Mouse (Mus musculus) midbrain, postnatal 0 days (tissue): ENCODE results near the gene Adgrl2. TPM values are rescaled to one million over a fixed set of nuclear protein-coding genes. Genes with fewer than 3 reads are reported as not detected.

Source experiments
- ATAC-seq: fragments of 200-750 bp; cut with Nextera tagmentation; 2 replicates; pipeline ENCODE4 v1.8.0; 2017; ENCODE audit warnings: moderate number of reproducible peaks, mild to moderate bottlenecking, moderate TSS enrichment, moderate library complexity; ENCODE audit not compliant: low FRiP score
- DNase-seq: peaks from one replicate; pipeline ENCODE4 v3.0.0-alpha.2; 2015; ENCODE audit warnings: low spot score
- H3K27ac ChIP-seq: fragments of 300-500 bp; sonication (generic); 2 replicates; pipeline ENCODE4 v1.5.1; 2014; ENCODE audit warnings: low read depth, mild to moderate bottlenecking, low read length, mixed read lengths
- H3K27me3 ChIP-seq: fragments of 300-500 bp; sonication (generic); 2 replicates; pipeline ENCODE4 v1.6.1; 2014; ENCODE audit warnings: low read length, control low read depth, mixed read lengths; ENCODE audit not compliant: insufficient read depth
- H3K36me3 ChIP-seq: fragments of 300-500 bp; sonication (generic); 2 replicates; pipeline ENCODE4 v1.6.1; 2014; ENCODE audit warnings: low read length, control low read depth, mixed read lengths; ENCODE audit not compliant: insufficient read depth
- H3K4me1 ChIP-seq: fragments of 300-500 bp; sonication (generic); 2 replicates; pipeline ENCODE4 v1.6.1; 2014; ENCODE audit warnings: mild to moderate bottlenecking, control low read depth, antibody characterized with exemption, low read length, mixed read lengths; ENCODE audit not compliant: insufficient read depth
- H3K4me2 ChIP-seq: fragments of 300-500 bp; sonication (generic); 2 replicates; pipeline ENCODE4 v1.6.1; 2014; ENCODE audit warnings: low read depth, mild to moderate bottlenecking, low read length, mixed read lengths; ENCODE audit not compliant: poor library complexity, severe bottlenecking
- H3K4me3 ChIP-seq: fragments of 300-500 bp; sonication (generic); 2 replicates; pipeline ENCODE4 v1.5.1; 2014; ENCODE audit warnings: low read depth, mild to moderate bottlenecking, low read length, moderate library complexity
- H3K9ac ChIP-seq: fragments of 300-500 bp; sonication (generic); replicated peaks from 2 replicates; pipeline ENCODE4 v1.6.1; 2014; ENCODE audit warnings: mild to moderate bottlenecking, low read length, moderate library complexity, mixed read lengths; ENCODE audit not compliant: poor library complexity, severe bottlenecking
- H3K9me3 ChIP-seq: fragments of 300-500 bp; sonication (generic); 2 replicates; pipeline ENCODE4 v1.6.1; 2016; ENCODE audit warnings: low read length, control low read depth
- CTCF ChIP-seq: IDR thresholded peaks from 2 replicates; pipeline ENCODE4 v1.5.1; 2016; ENCODE audit warnings: antibody characterized with exemption, mild to moderate bottlenecking
- WGBS: fragments of 180-500 bp; shearing (Covaris S2); extraction: QIAGEN DNeasy Blood & Tissue Kit; methylation state at CpG from one replicate; pipeline ENCODE4 v1.1.7; 2014; 5-methylcytosine and 5-hydroxymethylcytosine counted together
- polyA plus RNA-seq: library from polyadenylated mRNA; unstranded; fragments of >200 nt; fragmentation: Nextera tagmentation; extraction: Ambion mirVana; gene quantifications from 2 replicates; pipeline ENCODE4 v1.2.1, GENCODE M21; 2015
- total RNA-seq: library from RNA; depleted of rRNA; stranded (reverse); fragments of >200 nt; gene quantifications from 2 replicates; pipeline ENCODE4 v1.2.3, GENCODE M21; 2014

Gene Adgrl2
- total and polyA plus RNA-seq, 2 experiments from 2014 or later = 92.9 to 102 TPM

- Histone ChIP-seq H3K4me3 (no peak overlapping the region), H3K27me3 (no peaks in the 10 kb centered on the region), H3K9me3 (no peaks in the 10 kb centered on the region), H3K27ac (no peak overlapping the region), H3K9ac (no peak overlapping the region), H3K4me1 (no peaks in the 10 kb centered on the region; the same call in 1 of the 2 replicates), H3K4me2 (no peak overlapping the region), H3K36me3 (no peaks in the 10 kb centered on the region)
- no peak for TF ChIP-seq CTCF
- DNase-seq (no peak), ATAC-seq (no peak)
- WGBS = 81% methylated on average over 13 of the region's 13 CpGs
These were observed 94.8 kb downstream of the Adgrl2 start for GRCm38 (mm10) chr3:148895396-148896109.

GRCm38 (mm10) chr3:148894867-148895266, 95.5 kb downstream of the Adgrl2 start:
- no peak overlapping the region for H3K4me3 ChIP-seq
- ATAC-seq (no peak), DNase-seq (no peak)
- H3K36me3 ChIP-seq = no peaks in the 10 kb centered on the region
- no peak for TF ChIP-seq CTCF
- no peak overlapping the region for H3K27ac ChIP-seq
- 71% methylated on average over 8 of the region's 8 CpGs for WGBS
- no peaks in the 10 kb centered on the region for H3K27me3 ChIP-seq
- no peak overlapping the region for H3K4me2 ChIP-seq
- H3K4me1 ChIP-seq = no peaks in the 10 kb centered on the region; the same call in 1 of the 2 replicates
- no peaks in the 10 kb centered on the region for H3K9me3 ChIP-seq
- H3K9ac ChIP-seq = no peak overlapping the region

GRCm38 (mm10) chr3:148887902-148888301, 102.5 kb downstream of the Adgrl2 start:
- Histone ChIP-seq H3K4me2 (no peak overlapping the region), H3K4me3 (no peak overlapping the region), H3K27ac (no peak overlapping the region), H3K4me1 (no peaks in the 10 kb centered on the region), H3K9ac (no peak overlapping the region), H3K9me3 (no peaks in the 10 kb centered on the region), H3K36me3 (no peaks in the 10 kb centered on the region), H3K27me3 (no peaks in the 10 kb centered on the region)
- 82% methylated on average over 5 of the region's 5 CpGs for WGBS
- ATAC-seq = no peak
- DNase-seq = no peak
- no peak for TF ChIP-seq CTCF

- DNase-seq (no peak), ATAC-seq (no peak)
- Histone ChIP-seq H3K36me3 (no peaks in the 10 kb centered on the region), H3K4me1 (no peaks in the 10 kb centered on the region), H3K4me2 (no peak overlapping the region), H3K9ac (no peak overlapping the region), H3K27me3 (no peaks in the 10 kb centered on the region), H3K27ac (no peak overlapping the region), H3K9me3 (no peaks in the 10 kb centered on the region), H3K4me3 (no peak overlapping the region)
- WGBS = 83% methylated on average over 4 of the region's 4 CpGs
- TF ChIP-seq CTCF = no peak
These were observed 103.4 kb downstream of the Adgrl2 start for GRCm38 (mm10) chr3:148886956-148887355.

GRCm38 (mm10) chr3:148885980-148886668, 104.2 kb downstream of the Adgrl2 start:
- TF ChIP-seq CTCF = no peak
- Histone ChIP-seq H3K36me3 (no peaks in the 10 kb centered on the region), H3K27ac (no peak overlapping the region), H3K4me2 (no peak overlapping the region), H3K27me3 (no peaks in the 10 kb centered on the region), H3K4me3 (no peak overlapping the region), H3K4me1 (no peaks in the 10 kb centered on the region), H3K9ac (no peak overlapping the region), H3K9me3 (no peaks in the 10 kb centered on the region)
- ATAC-seq (no peak), DNase-seq (no peak)
- 87% methylated on average over 8 of the region's 8 CpGs for WGBS

- 82% methylated on average over 4 of the region's 4 CpGs for WGBS
- no peaks in the 10 kb centered on the region for H3K27me3 ChIP-seq
- no peak overlapping the region for H3K4me3 ChIP-seq
- H3K9me3 ChIP-seq = no peaks in the 10 kb centered on the region
- H3K36me3 ChIP-seq = no peaks in the 10 kb centered on the region
- TF ChIP-seq CTCF = no peak
- ATAC-seq = no peak
- no peak for DNase-seq
- H3K9ac ChIP-seq = no peak overlapping the region
- no peak overlapping the region for H3K4me2 ChIP-seq
- H3K27ac ChIP-seq = no peak overlapping the region
- H3K4me1 ChIP-seq = no peaks in the 10 kb centered on the region
These were observed 105.2 kb downstream of the Adgrl2 start for GRCm38 (mm10) chr3:148885184-148885583.
